Mouse (Mus musculus) E14TG2a.4 (cell line): ENCODE results near the gene Rogdi.

ENCODE experiments used
- CTCF ChIP-seq: conservative IDR thresholded peaks from 2 replicates; pipeline ENCODE4 v1.5.1; 2014; ENCODE audit warnings: low read length
- NANOG ChIP-seq: IDR thresholded peaks from 2 replicates; pipeline ENCODE4 v1.6.1; 2014; ENCODE audit warnings: borderline replicate concordance, low read length, mixed read lengths
- POU5F1 ChIP-seq: IDR thresholded peaks from 2 replicates; pipeline ENCODE4 v1.6.1; 2014; ENCODE audit warnings: low read length, borderline replicate concordance

DNA sequence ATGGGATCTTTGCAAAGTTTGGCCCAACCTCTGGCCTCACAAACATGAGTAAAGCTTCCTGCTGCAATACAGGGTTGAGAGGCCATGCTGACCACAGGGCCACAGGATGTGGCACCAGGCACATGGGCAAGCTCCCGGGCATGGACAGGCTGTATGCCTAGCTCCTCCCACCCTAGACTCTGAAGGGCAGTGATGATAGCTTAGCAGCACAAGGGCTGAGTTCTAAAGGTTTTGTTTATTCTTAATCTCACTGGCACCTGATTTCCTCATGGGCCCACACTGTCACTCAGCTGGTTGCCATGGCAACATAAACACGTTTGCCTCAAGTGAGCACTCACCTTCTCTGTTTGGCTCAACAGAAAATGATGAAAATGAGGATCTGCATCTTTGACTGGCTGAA lies 16.5 kb upstream of the Rogdi start:
- TF ChIP-seq CTCF (no peak), NANOG (no peak), POU5F1 (no peak)
